Mouse (Mus musculus) WW6 (cell line): ENCODE measurements around the gene Gch1.

ENCODE experiments used
- DNase-seq: peaks from one replicate; pipeline ENCODE4 v3.0.0-alpha.2; 2013; ENCODE audit warnings: low read depth, low spot score

Gene Gch1

GRCm38 (mm10) chr14:47188848-47189634 is at the start of gene Gch1:
Gch1 (minus strand) TSS chr14:47189413.
- no peak for DNase-seq

GRCm38 (mm10) chr14:47237286-47237685 is 48.1 kb upstream of the Gch1 start:
- no peak for DNase-seq

DNA sequence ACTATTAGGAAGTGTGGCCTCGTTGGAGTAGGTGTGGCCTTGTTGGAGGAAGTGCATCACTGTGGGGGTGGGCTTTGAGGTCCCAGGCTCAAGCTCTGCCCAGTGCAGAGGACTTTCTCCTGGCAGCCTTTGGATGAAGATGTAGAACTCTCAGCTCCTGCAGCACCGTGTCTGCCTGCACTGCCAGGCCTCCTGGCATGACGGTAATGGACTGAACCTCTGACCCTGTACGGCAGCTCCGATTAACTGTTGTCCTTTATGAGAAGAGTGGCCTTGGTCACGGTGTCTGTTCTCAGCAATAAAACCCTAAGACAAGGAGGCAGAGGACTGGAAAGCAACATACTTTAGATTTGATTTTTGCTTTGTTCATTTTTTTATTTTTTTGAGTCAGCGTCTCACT is 47.3 kb upstream of the Gch1 start:
- DNase-seq: no peak

- DNase-seq: no peak
Measured at GRCm38 (mm10) chr14:47234526-47235250, 45.5 kb upstream of the Gch1 start.

DNA sequence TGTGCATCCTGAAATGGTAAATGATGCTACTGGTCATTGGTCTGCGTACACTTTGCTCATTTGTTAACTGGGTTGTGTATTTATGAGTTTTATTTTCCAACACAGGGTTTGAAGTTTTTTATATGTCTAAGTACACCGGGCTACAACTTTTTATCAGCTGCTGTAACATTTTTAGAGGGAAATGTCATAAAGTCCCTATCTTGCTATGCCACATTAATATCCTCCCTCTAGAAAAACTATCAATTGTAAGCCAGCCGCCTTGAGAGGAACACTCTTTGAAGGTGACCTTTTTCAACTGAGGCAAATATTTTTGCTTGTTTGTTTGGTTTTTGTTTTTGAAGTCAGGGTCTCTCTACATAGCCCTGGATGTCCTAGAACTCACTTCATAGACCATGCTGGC is 44.8 kb upstream of the Gch1 start:
- no peak for DNase-seq

- no peak for DNase-seq
Measured at GRCm38 (mm10) chr14:47233602-47234001, 44.4 kb upstream of the Gch1 start.

GRCm38 (mm10) chr14:47229796-47230376 is 40.7 kb upstream of the Gch1 start:
- no peak for DNase-seq

DNA sequence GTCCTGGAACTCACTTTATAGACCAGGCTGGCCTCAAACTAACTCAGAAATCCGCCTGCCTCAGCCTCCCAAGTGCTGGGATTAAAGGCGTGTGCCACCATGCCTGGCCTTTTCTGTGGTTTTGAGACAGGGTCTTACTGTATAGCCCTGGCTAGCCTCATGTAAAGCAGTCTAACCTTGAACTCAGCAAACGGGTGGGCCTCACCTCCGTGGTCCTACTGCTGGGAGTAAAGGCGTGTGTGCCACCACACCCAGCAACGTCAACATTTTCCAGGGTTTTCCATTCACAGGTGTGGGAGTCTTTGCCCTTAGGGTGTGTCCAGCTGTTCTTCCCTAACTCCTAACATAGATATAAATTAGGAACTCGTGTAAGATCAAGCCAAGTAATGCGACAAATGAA is 36.7 kb upstream of the Gch1 start:
- no peak for DNase-seq

DNA sequence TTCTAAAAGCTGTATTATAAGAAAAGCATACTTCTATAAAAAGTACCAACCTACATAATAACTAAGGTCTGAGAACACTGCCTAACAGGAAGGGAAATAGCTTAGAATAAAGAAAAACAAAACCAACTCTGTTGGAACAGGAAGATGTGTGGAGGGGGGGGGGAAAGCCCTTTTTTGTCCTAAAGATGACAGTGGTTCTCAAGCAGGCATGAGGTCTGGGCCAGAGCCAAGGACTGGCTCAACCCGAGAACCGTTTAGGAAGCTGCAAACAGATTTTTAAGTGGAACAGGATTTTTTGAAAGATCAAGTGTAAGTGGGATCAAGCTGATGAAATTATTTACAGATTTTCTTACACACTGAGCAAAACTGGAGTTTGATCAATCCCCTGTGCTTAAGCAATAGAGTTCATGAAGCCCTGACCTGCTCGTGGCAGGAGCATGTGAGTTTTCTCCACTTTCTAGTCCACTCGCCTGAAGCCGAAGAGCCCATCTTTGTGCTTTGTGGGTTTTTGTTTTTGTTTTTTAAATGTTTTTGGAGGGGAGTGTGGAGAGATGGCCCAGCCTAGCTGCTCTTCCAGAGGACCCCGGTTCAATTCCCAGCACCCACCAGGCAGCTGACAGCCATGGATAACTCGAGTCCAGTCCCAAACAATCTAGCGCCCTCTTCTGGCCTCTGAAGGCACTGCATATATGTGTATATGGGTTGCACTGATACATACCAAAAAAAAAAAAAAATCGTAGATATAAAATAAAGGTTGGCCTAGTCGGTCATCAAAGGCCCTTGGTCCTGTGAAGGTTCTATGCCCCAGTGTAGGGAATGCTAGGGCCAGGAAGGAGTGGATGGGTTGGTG is 35.5 kb upstream of the Gch1 start:
- peak; percentile 26 for DNase-seq

GRCm38 (mm10) chr14:47222631-47223450 is 33.6 kb upstream of the Gch1 start:
- no peak for DNase-seq

GRCm38 (mm10) chr14:47221567-47221966 is 32.4 kb upstream of the Gch1 start:
- no peak for DNase-seq

- DNase-seq: no peak
Measured at GRCm38 (mm10) chr14:47220231-47221025, 31.2 kb upstream of the Gch1 start.

DNA sequence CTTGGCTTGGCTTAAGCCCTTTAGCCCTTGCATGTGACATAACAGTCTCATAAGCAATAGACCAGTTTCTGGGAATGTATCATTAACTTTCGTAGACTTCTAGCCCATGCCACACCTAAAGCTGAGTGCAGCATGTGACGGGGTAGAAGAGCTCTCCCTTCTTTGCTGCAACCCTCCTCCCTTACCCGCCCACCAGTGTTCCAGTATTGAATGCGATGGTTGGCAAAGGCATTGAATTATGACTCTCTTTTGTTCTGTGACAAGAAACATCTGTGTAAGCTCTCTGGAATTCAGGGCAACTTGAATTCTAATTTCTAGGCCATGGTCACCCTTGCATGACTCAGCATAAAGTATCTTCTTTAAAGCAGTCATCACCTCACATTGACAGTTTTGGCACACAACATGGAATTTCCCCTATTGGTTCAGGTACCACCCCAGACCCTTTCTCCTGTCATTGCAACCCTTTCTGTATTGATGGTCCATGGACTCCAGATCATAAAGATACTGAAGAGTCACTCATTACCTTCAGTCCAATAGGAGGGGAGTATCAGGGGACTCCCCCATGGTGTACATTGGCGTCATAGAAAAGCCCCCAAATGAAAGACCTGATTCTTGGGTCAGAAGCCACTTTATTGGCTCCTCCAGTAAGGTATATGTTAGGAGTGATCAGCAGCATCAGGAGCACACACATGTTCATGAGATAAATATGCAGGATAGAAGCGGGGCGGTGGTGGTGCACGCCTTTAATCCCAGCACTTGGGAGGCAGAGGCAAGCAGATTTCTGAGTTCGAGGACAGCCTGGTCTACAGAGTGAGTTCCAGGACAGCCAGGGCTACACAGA is 29.8 kb upstream of the Gch1 start:
- DNase-seq: no peak

- DNase-seq: no peak
Measured at GRCm38 (mm10) chr14:47216541-47216940, 27.3 kb upstream of the Gch1 start.

GRCm38 (mm10) chr14:47214367-47214766 is 25.2 kb upstream of the Gch1 start:
- no peak for DNase-seq

DNA sequence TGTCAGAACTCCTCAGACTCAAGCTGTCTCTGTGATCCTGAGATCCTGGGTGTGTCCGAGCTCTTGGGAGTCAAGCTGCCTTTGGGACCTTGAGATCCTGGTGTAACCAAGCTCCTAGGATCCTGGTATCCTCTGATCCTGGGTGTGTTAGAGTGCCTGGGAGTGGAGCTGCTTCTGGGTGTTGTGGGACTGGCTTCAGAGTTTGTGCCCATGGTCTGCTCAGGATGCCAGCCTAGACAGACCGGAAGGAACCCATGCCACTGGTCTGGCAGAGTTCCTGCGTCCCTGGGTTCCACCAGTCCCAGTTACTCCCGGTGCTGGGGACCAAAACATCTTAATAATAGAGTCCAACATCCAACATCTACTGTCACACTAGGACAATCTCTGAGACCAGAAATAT is 24.1 kb upstream of the Gch1 start:
- no peak for DNase-seq

- DNase-seq: no peak
Measured at GRCm38 (mm10) chr14:47209669-47210164, 20.5 kb upstream of the Gch1 start.

- DNase-seq: no peak
Measured at GRCm38 (mm10) chr14:47208564-47209493, 19.6 kb upstream of the Gch1 start.
